Mouse (Mus musculus) MN1 (cell line): ENCODE measurements at regions not wholly inside any gene's neighbourhood (a gene's known extent, or its start where the extent isn't known, plus 50 kb on each side); places are given as distances from the start of the nearest gene placed in this dataset.
"Not testable (repeated sequence)": the region's sequence is repeated elsewhere in the genome, so short reads cannot be mapped to it uniquely, and the experiment has no call there.

ENCODE experiments used
- DNase-seq: peaks from one replicate; pipeline ENCODE4 v3.0.0-alpha.2; 2016; ENCODE audit warnings: low spot score

DNA sequence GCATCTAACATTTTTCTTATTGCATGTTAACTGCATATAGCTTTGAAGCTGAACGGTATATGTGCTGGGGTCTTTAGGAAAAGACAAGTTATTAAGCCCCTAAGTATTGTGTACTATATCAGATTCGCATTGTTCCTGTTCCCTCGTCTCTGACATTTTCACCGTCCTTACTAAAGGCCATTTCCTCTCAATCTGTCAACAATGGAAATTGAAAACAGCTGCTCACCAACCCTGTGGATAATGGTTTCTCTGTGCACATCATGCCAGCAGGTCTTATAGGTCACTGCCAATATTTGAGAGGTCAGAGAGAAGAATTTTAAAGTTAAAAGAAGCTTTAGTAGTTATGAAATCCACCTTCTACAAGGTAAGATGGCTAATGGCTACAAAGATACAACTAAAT is 797.4 kb upstream of the Impad1 start:
- DNase-seq = no peak

DNA sequence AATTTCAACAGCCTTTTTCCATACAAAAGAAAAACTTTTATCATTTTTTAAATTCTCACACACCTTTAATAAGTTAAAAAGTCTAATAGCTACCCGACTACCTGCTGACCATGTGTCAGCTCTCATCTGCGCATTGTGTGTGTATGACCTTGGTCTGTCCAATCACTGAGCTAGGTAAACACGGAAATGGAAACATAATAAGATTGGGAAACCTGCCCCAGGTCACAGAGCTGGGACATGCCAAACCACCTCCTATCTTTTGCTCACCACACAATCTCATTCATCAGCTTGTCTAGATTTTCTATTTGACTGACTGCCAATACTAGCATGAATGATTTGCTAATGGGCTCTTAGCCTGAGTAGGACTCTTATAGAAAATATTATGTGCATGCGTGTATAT is 794.3 kb upstream of the Impad1 start:
- DNase-seq = no peak

DNA sequence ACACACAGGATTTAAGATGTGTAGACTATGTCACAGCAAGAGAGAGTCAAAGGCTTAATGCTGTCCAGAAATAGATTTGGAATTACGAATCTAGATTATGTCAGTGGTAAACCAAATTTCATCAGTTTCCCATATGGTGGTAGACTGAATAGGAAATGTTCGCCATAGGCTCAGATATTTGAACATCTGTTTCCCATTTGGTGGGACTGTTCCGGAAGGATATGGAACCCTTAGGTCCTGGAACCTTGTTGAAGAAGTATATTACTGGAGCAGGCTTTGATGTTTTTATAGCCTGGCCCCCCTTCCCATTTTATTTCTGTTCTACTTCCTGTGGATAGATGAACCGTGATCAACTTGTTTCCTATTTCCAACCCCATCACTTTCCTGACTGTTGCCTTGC is 792.0 kb upstream of the Impad1 start:
- DNase-seq = no peak

DNA sequence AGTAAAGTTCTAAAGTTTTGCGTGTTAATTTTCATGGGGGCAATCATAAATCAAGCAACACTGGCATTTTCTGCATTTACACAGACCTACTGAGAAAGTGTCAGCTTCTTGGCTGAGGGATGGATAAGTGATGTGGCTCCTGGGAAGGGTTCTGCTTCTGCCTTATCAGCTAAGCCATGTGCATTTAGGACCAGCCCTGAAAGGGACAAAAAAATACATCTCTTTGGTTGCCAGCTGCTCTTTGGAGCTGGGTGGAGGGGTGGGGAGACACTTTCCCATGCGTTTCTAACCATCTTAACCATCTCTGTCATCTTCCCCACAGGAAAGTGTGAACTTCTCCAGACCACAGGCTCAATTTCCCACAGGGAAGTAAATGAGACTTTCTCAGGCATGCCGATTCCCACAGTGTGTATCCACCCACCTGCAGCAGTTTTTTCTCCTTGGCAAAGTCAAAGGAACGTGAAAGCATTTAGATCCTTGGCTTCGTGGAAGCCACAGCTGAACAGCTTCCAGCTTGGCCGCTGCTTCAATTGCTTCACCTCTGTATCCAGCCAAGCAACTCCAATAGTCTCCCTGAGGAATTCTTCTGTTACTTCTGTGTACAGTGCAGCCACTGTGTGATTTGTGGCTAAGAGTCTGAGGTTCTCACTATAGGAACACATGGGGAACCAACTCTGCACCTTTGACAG is 791.0 kb upstream of the Impad1 start:
- no peak for DNase-seq

DNA sequence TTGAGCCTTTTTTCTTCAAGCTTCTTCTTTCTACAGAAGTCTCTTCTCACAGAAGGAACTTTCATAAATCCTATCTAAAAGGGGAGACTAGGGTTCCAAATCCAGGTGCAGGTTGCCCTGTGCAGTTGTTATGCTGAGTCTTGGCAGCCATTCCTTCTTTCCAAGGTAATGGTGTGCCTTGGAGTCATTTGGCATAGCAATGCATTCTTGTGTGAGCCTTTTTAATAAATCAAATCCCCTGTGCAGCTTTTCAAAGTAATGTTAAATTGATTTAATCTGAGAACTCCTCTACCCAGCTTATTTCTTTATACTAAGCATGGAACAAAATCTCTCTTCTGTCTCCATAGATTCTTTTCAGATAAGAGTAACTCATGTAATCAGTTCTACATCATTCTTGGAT is 774.9 kb upstream of the Impad1 start:
- DNase-seq = no peak

DNA sequence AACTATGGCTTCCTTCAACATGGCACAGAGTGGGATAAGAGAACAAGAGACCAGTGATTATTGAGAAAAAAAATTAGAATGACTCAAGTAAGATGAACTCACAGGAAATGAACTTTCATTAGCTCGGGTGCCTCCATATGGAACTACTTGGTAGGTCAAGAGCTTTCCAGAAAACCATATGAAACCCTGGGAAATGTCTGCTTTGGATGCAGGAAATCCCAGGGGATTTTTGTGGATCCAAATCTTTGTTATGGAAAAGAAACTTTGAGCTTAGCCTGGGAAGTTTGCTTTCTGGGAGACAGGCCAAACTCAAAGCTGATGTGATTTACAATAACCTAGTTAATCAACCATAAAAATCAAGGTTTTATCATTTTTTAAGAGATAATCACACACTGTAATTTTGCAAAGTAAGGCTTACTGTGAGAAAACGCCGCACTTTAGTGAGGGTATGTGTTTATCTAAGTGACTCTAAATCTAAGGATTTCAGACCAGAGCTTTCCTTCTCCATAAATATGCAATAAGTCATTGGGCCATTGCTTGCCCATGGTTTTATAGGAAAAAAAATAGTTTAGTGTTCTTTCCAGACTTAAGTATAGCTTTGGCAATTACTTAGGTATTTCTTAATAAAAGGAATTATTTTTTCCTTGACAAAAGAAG is 767.0 kb upstream of the Impad1 start:
- no peak for DNase-seq

DNA sequence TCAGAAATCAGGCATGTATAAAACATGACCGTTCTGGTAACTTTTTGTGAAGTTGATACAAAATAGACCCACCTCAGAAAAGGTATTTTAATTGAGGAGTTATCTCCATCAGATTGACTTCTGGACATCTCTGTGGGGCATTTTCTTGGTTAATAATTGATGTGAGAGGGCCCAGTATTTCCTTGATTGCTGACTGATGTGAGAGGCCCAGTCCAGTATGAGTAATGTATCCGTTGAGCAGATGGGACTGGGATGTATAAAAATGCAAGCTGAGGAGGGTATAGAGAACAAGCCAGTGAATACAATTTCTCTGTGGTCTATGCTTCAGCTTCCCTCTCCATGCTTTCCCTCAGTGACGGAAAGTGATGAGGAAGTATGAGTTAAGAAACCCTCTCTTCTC is 747.0 kb upstream of the Impad1 start:
- DNase-seq = no peak

DNA sequence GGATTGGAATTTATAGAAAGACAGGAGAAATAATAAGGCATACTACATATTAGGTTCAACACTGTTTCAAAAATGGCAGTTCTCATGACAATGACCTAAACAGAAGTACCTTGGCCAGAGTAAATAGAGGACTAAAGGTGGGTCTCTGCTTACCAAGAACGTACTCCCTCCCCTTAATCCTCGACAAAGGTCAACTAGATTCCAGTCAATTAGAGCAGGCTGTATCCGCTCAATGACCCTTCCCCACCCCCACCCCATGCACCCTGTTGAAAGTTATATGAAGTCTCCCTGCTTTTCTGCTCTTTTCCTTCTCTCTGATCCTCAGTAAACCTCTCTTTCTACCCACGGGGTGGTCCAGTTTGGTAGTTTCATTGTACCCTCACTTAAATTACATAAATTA is 737.3 kb upstream of the Impad1 start:
- DNase-seq = no peak

DNA sequence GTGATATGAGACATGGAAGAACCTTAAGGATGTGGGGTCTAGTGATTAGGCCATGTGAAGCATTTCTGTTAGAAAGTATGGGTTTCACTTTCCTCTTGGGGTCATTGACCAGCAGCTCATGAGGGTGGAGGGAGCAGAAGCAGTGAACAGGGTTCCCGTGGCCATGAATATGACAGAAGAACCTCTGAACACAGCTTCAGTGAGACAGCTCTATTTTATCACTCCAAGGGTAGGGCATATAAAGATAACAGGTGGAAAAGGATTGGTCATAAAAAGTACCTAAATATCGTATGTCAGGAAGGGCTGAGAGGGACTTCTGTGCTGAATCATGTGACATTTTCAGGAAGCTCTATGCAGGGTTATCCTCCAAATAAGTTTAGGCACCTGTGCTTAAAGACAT is 725.4 kb upstream of the Impad1 start:
- DNase-seq = no peak

DNA sequence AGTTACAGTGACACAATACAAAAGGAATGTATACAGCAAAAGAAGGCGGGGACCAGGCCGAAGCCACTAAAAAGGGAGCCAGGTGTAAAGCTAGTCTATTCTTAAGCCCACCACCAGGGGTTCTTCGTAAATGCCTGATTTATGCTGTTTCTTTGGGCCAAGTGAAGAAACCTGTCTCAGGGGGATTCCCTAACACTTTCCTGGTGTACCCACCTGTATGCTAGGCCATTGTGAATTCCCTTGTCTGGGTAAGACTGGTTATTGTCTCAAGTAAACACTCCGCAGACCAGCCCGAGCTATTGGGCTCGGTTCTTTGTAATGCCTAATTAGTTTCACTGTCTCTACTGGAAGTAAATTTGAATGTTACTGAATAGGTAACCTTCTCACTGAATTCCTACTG is 722.3 kb upstream of the Impad1 start:
- DNase-seq = not testable (repeated sequence)

DNA sequence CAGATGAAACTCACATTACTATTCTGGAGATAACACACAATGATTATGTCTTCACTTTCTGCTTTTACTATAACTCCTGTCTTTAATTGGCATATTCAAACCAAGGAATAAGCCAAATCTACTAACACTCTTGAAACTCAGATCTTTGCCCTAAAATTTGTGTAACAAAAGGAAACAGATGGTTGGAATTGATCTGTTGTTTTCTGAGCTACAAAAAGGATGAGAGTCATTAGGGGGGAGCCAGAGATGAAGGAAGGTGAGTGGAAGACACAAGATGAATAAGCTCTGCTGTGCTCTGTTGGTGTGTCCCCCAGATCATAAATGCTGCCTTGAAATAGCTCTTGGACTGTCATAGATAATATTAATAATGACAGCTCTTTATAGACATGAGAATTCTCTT is 718.6 kb upstream of the Impad1 start:
- no peak for DNase-seq

DNA sequence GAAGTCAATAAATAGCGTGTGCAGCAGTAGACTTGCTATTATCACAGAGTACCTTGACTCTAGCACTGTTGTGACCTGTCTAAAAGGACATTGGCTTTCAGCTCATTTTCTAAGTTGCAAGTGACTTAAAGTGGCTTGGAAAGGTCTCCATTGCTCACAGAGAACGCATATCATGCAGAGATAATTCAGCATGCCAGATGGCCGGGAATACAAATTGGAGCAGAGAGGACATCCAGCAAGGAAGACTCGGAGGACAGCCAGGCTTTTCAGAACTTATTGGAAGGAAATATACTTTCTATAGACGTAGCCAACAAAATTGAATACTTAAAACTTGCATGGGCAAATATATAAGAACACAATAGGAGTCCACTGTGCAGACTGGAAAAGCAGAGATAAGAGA is 716.2 kb upstream of the Impad1 start:
- no peak for DNase-seq

DNA sequence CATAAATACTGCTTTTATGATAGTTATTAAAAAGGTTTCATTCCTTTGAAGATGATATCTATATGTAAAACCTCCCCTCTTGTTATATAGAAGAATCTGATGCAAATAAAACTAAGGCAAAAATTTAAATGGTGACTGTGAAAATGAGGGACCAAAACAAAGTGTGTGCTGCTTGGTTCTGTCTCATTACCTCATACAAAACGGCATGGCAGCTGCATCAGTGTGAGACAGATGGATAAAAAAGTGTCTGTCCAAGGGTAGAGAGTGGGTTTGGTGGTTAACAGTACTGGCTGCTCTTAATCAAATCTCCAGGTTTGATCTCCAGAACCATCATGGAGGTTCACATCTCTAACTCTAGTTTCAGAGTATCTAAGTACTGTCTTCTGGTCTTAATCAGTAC is 701.9 kb upstream of the Impad1 start:
- no peak for DNase-seq

DNA sequence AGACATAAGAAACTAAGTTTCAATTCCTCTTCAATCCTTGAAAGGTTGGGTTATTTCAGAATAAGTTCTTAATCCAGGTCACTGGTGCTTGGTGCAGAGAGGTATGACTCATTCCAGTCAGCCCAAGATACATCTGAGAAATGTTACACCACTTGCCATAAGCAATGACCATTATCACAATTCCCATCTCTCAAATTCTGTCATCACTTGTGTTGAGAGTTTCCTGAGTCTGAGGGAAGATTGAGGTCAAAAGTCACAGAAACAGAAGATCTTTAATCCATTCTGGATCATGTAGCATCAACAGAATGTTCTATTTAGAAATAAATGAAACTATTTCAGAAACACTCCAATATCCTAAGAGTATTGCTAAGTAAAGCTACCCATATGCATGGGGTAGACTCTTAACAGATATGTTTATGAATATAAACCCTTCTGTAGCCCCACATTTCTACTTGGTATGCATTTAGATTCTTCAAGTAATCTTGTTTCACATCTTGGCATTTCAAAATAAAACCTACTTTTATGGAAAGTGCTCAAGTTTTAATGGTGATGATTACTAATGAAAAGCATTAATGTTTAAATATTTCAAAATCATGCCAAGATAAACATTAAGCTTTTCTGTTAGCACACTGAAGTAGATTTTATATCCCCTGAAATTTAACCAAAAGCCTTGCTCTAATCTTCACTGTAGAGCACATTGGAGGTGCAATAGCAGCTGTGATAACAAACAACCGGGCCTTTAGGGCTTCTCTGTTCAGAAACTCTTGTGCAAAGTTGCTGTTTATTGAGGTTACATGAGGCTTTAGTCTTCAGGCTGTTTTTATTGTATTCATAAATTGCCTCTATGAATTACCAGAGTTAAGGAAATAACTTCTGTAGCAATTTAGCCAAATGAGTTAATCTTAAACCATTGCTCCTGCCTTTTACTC is 701.2 kb upstream of the Impad1 start:
- peak; percentile 10 for DNase-seq

DNA sequence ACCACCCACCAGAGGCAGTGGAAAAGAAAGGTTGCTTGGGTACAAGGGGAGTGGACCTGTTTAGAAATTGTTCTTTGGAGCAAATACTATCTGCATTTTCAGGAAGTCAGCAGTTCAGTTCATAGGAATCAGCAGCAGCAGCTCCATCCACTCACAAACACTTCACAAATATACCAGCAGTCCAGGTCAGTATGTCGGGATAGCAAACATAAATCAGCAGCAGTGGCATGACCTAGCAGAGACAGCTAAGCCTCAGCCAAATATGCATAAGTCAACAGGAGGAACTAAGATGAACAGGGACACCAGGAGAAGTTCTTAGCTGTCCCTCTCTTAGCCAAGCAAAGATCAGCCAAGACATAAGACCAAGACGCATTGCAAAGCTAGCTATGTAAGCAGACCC is 693.6 kb upstream of the Impad1 start:
- DNase-seq = no peak

DNA sequence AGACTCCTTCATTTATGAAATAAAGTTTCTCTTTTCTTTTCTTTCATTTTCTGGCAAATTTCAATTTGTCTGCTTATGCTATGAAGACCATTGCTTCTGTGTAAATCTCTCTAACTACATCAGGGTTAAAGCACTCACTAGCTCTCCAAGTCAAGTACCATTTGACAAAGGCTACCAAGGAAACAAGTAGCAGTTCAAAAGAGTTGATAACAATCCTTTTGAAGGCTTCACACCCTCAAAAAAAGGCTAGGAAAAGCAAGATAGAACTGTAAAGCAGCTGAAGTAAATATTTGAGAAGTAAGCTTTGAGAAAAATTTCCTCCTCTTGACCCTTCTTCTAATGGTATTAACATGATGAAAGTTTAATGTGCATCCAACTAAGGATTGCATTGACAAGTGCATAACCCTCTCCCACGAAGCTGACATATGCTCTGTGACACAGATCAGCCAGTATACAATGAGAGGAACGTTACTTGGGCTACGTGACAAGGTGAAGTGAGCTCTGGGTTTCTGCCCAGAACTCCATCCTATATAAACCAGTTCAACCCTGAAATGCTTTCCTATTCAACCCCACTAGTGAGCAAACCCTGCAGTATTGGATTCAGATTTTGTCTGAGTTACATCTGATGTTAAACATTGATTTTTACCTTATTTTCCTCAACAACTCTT is 678.9 kb upstream of the Impad1 start:
- DNase-seq = no peak

DNA sequence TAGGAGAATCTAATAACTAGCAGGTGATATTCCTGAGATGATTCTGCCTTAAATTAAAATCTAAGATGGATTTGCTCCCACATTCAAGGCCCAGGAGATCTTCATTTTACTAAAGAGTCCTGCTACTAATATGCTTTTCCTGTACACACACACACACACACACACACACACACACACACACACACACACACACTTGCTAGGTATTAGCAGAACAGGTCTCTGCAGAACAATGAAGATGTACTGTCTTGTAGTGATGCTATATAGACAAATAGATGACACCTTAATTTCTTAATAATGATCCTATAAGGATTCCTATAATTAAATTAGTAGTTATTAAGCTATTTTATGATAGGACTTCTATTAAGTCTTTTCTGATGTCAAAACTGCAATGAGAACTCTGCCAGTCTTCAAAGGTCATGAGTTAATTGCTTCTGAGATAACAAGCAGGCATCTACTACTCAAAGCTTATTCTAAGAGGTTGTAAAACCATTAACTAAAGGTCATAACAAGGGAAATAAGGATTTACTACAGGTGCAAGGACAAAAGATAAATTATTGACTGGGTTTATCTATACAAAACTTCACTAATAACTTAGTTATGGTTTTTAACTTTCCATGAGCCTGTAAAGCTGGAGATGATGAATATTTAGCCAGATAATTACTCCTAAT is 666.0 kb upstream of the Impad1 start:
- DNase-seq = peak; percentile 14

DNA sequence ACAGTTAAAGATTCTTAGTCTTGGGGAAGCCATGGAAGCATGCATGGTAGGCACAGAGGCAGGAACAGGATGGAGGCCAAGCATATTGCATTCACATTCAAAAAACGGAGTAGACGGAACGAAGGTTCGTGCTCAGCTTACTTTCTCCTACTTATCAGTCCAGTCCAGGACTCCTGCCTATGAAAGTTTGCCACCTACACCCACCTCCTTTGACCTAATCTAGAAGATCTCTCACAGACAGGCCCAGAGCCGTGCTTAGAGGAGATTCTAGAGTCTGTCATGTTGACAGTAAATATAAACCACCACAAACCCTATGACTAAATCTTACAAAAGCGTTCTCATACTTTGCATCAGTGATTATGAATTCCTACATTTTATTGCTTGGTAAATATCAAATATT is 657.3 kb upstream of the Impad1 start:
- DNase-seq = no peak

DNA sequence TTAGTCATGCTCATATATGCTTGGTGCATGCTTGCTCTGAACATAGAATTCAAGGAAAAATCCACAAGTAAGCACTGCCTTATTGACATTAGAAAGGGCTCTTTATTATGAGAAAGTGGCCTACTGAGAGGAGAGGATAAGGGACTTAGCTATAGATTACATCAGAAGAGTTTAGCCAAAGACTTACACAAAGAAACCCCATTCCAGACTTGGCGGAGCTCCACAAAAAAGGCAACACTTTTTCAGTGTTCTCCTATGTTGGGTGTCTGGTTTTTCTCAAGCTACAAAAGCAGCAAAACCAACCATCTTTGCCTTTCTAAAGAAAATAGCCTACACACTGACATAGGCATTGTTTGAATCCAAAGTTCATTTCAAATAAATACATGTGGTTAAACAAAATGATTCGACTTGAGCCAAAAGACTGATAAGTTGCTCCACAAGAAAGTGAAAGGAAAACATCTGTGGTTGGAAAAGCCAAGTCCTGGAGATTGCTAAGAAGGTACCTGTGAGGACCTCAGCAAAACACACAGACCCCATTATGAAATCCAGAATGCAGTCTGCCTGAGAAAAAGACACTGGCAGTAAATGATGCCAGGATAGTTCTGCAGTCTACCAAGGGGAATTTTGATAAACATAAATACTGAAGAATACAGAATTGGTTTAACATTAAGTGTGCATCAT is 648.3 kb upstream of the Impad1 start:
- DNase-seq = peak; percentile 30

DNA sequence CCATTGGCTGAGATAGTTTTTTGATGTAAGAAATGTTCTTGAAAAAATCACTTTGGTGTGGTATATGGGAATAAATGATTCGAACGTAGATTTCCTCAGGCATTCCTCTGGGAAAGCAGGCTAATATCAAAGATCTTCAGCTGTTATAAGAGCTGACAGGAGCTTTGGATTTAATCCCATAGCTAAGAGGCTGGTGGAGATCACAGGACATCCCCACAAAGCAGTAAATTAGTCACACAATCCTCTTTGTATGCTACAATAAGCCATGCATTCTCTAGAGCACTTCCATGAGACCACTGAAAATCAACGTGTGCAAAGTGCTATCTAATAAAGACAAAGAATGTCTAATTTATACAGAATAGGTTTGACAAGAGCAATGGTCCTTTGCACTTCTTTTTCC is 643.9 kb upstream of the Impad1 start:
- DNase-seq = no peak
